Mouse (Mus musculus): ENCODE results near the gene Samd14. TPM values are rescaled to one million over a fixed set of nuclear protein-coding genes. Genes with fewer than 3 reads are reported as not detected.

Gene Samd14
- polyA plus RNA-seq, 1 experiment from 2014 or later = 36.7 TPM

DNA sequence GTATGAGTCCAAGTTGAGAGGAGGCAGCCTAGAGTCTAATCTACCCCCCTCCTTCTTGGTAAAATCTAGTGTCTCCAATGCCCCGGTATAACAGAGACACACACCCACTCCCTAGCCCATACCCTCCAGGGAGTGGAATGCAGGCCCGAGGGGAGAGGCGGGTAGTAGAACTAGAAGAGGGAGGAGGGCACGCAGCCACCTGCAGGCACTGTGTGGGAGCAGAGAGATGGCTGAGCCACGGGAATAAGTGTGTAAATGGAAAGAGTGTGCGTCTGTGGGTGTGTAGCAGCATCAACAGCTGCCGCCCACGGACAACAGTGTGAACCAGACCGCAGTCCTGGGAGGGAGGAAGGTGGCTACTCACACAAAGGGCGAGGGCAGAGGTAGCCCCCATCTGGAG is 25.2 kb downstream of the Samd14 start:
- Histone ChIP-seq H3K27me3 (ENCODE audit: poor library complexity, severe bottlenecking) (peaks cover 20% of the 10 kb centered on the region), H3K4me3 (no peak overlapping the region), H3K36me3 (replicated peaks) (no peaks in the 10 kb centered on the region), H3K4me1 (peaks cover 19% of the 10 kb centered on the region), H3K9me3 (no peaks in the 10 kb centered on the region), H3K27ac (no peak overlapping the region)
- no peak for DNase-seq (ENCODE audit: extremely low spot score, low spot score)
- WGBS = 72% methylated on average over 10 of the region's 10 CpGs

- 94% methylated on average over 5 of the region's 5 CpGs for WGBS
- Histone ChIP-seq H3K27me3 (ENCODE audit: poor library complexity, severe bottlenecking) (peaks cover 28% of the 10 kb centered on the region), H3K9me3 (no peaks in the 10 kb centered on the region), H3K4me3 (no peak overlapping the region), H3K36me3 (replicated peaks) (no peaks in the 10 kb centered on the region), H3K4me1 (peaks cover 35% of the 10 kb centered on the region), H3K27ac (no peak overlapping the region)
- DNase-seq (ENCODE audit: extremely low spot score, low spot score) = no peak
These were observed 26.8 kb downstream of the Samd14 start for GRCm38 (mm10) chr11:95036521-95036920.

DNA sequence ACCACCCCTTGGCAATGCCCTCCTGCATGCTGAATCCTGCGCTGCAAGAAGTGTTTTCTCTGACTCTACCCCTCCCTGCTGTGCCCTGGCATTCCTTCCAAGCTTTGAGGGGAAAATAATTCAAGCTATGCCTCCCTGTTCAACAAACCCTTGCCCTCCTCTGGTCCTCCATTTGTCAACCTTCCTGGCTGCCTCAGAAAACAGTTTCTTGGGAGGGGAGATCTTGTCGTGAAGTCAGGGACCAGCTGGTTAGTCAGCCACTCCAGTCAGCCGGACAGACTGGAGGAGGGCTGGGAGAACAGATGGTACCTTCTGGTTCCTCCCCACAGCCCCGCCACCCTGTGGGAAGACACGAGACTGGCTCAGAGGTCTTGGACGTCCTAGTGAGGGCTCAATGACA is 27.6 kb downstream of the Samd14 start:
- WGBS = 71% methylated on average over 6 of the region's 6 CpGs
- peaks cover 28% of the 10 kb centered on the region for H3K27me3 ChIP-seq (ENCODE audit: poor library complexity, severe bottlenecking)
- H3K36me3 ChIP-seq (replicated peaks) = no peaks in the 10 kb centered on the region
- peaks cover 43% of the 10 kb centered on the region for H3K4me1 ChIP-seq
- no peak for DNase-seq (ENCODE audit: extremely low spot score, low spot score)
- H3K27ac ChIP-seq = 0 out of 2 replicates have a peak overlapping the region, but pooled peaks have one; percentile 6
- no peaks in the 10 kb centered on the region for H3K9me3 ChIP-seq
- H3K4me3 ChIP-seq = no peak overlapping the region

DNA sequence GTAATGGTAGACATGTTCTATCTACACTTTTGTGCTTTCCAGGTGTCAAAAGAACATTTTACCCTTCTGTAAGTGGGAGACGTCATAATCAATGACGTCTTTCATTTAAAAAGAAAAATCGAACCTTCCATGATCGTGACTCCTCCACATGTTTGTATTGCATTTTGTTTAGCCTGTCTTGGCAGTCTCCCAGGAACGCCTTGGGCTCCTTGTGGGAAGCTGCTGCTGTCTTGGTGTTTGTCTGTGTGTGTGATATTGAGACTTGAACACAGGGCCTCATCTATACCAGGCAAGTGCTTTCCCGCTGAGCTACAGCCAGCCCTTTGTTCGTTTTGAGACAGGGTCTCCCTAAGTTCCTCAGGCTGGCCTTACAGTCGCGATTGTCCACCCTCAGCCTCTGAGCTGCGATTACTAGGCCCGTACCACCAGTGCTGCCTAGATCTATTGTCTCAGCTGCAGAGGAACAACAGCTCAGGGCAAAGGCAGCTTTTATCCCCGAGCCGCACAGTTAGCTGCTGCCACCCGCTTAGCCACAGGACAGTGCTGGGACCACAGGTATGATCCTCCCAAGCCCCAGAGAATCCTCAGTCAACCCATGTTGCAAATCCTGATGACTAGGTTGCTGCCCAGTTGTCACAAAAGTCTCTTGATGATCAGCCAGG is 28.6 kb downstream of the Samd14 start:
- Histone ChIP-seq H3K36me3 (replicated peaks) (no peaks in the 10 kb centered on the region), H3K27ac (no peak overlapping the region), H3K4me1 (peaks cover 40% of the 10 kb centered on the region), H3K9me3 (no peaks in the 10 kb centered on the region), H3K4me3 (no peak overlapping the region), H3K27me3 (ENCODE audit: poor library complexity, severe bottlenecking) (peaks cover 30% of the 10 kb centered on the region)
- DNase-seq (ENCODE audit: extremely low spot score, low spot score) = no peak
- WGBS = 73% methylated on average over 14 of the region's 14 CpGs

- H3K4me3 ChIP-seq = no peak overlapping the region
- H3K4me1 ChIP-seq = peaks cover 34% of the 10 kb centered on the region
- WGBS = 85% methylated on average over 13 of the region's 13 CpGs
- DNase-seq (ENCODE audit: extremely low spot score, low spot score) = no peak
- H3K9me3 ChIP-seq = no peaks in the 10 kb centered on the region
- H3K27me3 ChIP-seq (ENCODE audit: poor library complexity, severe bottlenecking) = peaks cover 33% of the 10 kb centered on the region
- no peaks in the 10 kb centered on the region for H3K36me3 ChIP-seq (replicated peaks)
- no peak overlapping the region for H3K27ac ChIP-seq
These were observed 29.4 kb downstream of the Samd14 start for GRCm38 (mm10) chr11:95038818-95039655.

- H3K27me3 ChIP-seq (ENCODE audit: poor library complexity, severe bottlenecking) = peaks cover 33% of the 10 kb centered on the region
- H3K4me3 ChIP-seq = peak overlapping the region; percentile 81; the same call in 1 of the 2 replicates
- H3K4me1 ChIP-seq = peaks cover 32% of the 10 kb centered on the region
- H3K27ac ChIP-seq = no peak overlapping the region
- no peaks in the 10 kb centered on the region for H3K9me3 ChIP-seq
- H3K36me3 ChIP-seq (replicated peaks) = no peaks in the 10 kb centered on the region
- 87% methylated on average over 4 of the region's 4 CpGs for WGBS
- DNase-seq (ENCODE audit: extremely low spot score, low spot score) = no peak
These were observed 30.1 kb downstream of the Samd14 start for GRCm38 (mm10) chr11:95039766-95040165.

DNA sequence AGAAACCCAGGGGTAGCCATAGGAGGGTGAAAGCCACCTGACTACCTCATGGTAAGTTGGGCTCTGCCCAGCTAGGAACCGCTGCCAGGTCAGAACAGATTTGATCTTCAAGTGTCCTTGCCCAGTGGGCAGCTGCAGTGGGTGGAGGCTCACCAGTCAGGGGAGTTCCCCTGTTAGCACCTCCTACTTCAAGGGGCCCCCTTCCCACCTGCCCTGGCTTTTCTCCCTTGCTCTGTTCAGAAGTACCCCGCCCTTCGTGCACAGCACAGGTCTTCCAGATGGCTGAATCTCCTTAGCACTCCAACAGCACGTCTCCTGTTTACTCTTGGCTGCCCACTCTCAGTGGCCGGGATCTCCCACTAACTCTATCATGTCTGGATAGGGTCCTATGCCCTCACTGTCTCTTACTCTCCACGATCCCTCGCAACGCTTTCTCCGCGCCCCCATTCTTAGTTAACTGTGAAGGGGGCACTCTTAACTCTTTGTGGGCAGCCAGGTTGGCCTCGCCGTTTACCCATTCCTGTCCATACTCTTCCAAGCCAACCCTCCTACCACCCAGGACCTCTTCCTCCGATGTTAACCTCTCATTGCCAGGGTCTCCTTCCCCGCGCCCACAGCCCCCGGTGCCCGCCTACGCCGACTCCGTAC is 30.9 kb downstream of the Samd14 start:
- Histone ChIP-seq H3K27me3 (ENCODE audit: poor library complexity, severe bottlenecking) (peaks cover 33% of the 10 kb centered on the region), H3K9me3 (no peaks in the 10 kb centered on the region), H3K36me3 (replicated peaks) (no peaks in the 10 kb centered on the region), H3K27ac (peak overlapping the region; percentile 78), H3K4me1 (peaks cover 29% of the 10 kb centered on the region), H3K4me3 (peak overlapping the region; percentile 81)
- DNase-seq (ENCODE audit: extremely low spot score, low spot score) = no peak
- 1% methylated on average over 20 of the region's 20 CpGs for WGBS

- 0% methylated on average over 41 of the region's 41 CpGs for WGBS
- H3K4me3 ChIP-seq = peak within 1 kb of the TSS; percentile 81
- peaks cover 33% of the 10 kb centered on the region for H3K27me3 ChIP-seq (ENCODE audit: poor library complexity, severe bottlenecking)
- no peaks in the 10 kb centered on the region for H3K9me3 ChIP-seq
- peak; percentile 96 for DNase-seq (ENCODE audit: extremely low spot score, low spot score)
- peaks cover 29% of the 10 kb centered on the region for H3K4me1 ChIP-seq
- H3K27ac ChIP-seq = peak within 1 kb of the TSS; percentile 78
- no peaks in the 10 kb centered on the region for H3K36me3 ChIP-seq (replicated peaks)
These were observed 31.5 kb downstream of the Samd14 start, which contains the start of gene Pdk2 for GRCm38 (mm10) chr11:95041139-95041609. TSS of gene Pdk2 (minus strand) at chr11:95041354.

DNA sequence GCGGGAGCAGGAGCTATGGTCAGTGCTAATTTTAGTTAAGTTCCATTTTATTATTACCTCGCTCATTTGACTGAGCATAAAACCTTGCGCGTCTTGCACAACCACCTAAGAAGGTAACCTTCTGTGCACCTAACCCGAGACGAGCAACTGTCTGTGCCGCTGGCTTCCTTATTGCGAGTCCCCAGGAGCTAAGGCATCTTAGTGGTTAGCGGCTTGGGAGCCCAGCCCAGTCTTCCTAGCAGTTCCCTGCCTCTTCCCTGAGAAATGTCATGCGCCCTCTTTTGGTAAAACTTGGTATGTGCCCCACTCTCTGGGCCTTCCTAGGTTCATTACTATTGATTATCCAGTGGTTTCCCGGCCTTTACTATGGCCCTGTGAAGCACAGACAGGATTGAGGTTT is 32.4 kb downstream of the Samd14 start:
- Histone ChIP-seq H3K36me3 (replicated peaks) (no peaks in the 10 kb centered on the region), H3K4me1 (peaks cover 29% of the 10 kb centered on the region), H3K27me3 (ENCODE audit: poor library complexity, severe bottlenecking) (peaks cover 33% of the 10 kb centered on the region), H3K4me3 (peak overlapping the region; percentile 81), H3K9me3 (no peaks in the 10 kb centered on the region), H3K27ac (peak overlapping the region; percentile 59; the same call in 1 of the 2 replicates)
- WGBS = 1% methylated on average over 11 of the region's 11 CpGs
- peak; percentile 82 for DNase-seq (ENCODE audit: extremely low spot score, low spot score)

DNA sequence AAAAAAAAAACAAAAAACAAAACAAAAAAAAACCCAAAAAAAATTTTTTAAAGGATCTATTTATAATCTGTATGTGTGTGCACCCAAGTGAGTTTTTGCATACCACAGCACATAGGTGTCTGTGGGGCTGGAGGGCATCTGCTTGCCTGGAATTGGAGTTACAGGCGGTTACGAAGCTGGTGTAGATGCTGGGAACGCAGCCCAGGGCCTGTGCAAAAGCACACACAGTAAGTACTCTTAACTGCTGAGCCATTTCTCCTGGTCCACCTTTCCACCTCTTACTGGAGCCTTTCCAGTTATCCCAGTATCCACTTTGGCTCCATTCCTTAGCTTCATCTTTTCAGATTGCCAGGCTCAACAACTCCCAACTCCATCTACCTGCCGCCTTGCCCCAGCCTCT is 33.4 kb downstream of the Samd14 start:
- peaks cover 33% of the 10 kb centered on the region for H3K27me3 ChIP-seq (ENCODE audit: poor library complexity, severe bottlenecking)
- no peak overlapping the region for H3K27ac ChIP-seq
- no peaks in the 10 kb centered on the region for H3K36me3 ChIP-seq (replicated peaks)
- peaks cover 31% of the 10 kb centered on the region for H3K4me1 ChIP-seq
- WGBS = 94% methylated on average over 4 of the region's 4 CpGs
- no peak overlapping the region for H3K4me3 ChIP-seq
- no peaks in the 10 kb centered on the region for H3K9me3 ChIP-seq
- no peak for DNase-seq (ENCODE audit: extremely low spot score, low spot score)

- peaks cover 33% of the 10 kb centered on the region for H3K27me3 ChIP-seq (ENCODE audit: poor library complexity, severe bottlenecking)
- WGBS = 56% methylated on average over 7 of the region's 7 CpGs
These were observed 33.9 kb downstream of the Samd14 start for GRCm38 (mm10) chr11:95043608-95044007.

DNA sequence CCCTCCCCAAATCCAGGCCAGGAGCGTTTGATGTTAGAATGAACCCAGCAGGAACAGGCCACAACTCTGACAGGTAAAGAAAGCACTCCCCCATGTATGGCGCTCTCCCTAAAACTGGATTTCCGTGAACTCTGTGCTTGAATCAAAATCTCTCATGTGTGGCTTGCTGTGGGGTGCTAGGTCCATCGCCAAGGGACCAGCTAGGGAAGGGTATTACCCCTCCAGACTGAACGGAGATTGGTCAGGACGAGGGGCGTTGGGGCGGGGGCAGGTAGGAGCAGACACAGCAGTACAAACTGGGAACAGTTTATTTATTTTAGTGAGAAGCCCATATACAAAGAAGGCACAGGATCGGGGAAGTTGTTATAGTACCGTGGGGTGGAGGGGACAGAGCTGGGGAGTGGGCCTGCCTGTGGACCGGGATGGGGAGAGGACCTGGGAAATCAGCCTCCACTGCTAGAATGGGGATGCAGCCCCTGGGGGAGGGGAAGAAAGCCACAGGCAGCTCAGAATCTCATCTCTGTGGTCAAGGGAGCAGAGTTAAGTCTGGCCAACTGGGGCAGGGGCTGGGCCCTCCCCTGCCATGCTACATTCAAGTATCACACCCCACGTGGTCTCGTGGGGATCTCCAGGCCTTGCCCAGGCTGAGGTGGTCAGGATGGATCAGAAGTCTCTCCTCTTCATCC is 34.6 kb downstream of the Samd14 start:
- WGBS = 53% methylated on average over 12 of the region's 13 CpGs
- no peak for DNase-seq (ENCODE audit: extremely low spot score, low spot score)
- Histone ChIP-seq H3K27me3 (ENCODE audit: poor library complexity, severe bottlenecking) (peaks cover 29% of the 10 kb centered on the region), H3K36me3 (replicated peaks) (no peaks in the 10 kb centered on the region), H3K9me3 (no peaks in the 10 kb centered on the region), H3K27ac (no peak overlapping the region), H3K4me3 (no peak overlapping the region), H3K4me1 (peaks cover 31% of the 10 kb centered on the region)

More at GRCm38 (mm10) chr11:95043608-95044007, 33.9 kb downstream of the Samd14 start:
- DNase-seq (ENCODE audit: extremely low spot score, low spot score) = no peak
- Histone ChIP-seq H3K36me3 (replicated peaks) (no peaks in the 10 kb centered on the region), H3K9me3 (no peaks in the 10 kb centered on the region), H3K4me1 (peaks cover 31% of the 10 kb centered on the region), H3K27ac (no peak overlapping the region), H3K4me3 (no peak overlapping the region)

Measured in forebrain, embryonic 10.5 days (tissue).